Mouse (Mus musculus) left cerebral cortex, adult 6 months (tissue): ENCODE measurements around the gene Apoo. TPM values are rescaled to one million over a fixed set of nuclear protein-coding genes. Genes with fewer than 3 reads are reported as not detected.

Source experiments
- long read RNA-seq, 2 experiments: library from polyadenylated mRNA; unstranded; transcript quantifications; one replicate each; pipeline ENCODE4 v2.0.0; 2019 to 2020
- polyA plus RNA-seq: library from polyadenylated mRNA; unstranded; fragments of <200 nt; fragmentation: Nextera tagmentation; gene quantifications from 2 replicates; pipeline ENCODE4 v1.2.3, GENCODE M21; 2021

Apoo gene
- 148 and 150 TPM in 2 replicates for polyA plus RNA-seq
- long read RNA-seq, experiment 1, transcript Apoo-204 (9 exons, 784 nt): major isoform, 39 of 53 reads
- long read RNA-seq, experiment 1, transcript Apoo-201 (9 exons, 1,173 nt): minor isoform, 5 of 53 reads
- long read RNA-seq, experiment 1, partial matches to known transcripts: 1 of 53 reads
- long read RNA-seq, experiment 1, other reads (novel, unspliced or antisense): 5 of 53 reads
- long read RNA-seq, experiment 2, transcript Apoo-204 (9 exons, 784 nt): major isoform, 117 of 138 reads
- long read RNA-seq, experiment 2, partial matches to known transcripts: 11 of 138 reads
- long read RNA-seq, experiment 2, other reads (novel, unspliced or antisense): 5 of 138 reads

GRCm38 (mm10) chrX:94366670-94367241 lies at the start of gene Apoo, which contains the start of gene Fam90a1b:
Apoo (plus strand) TSS chrX:94367117.
Fam90a1b (minus strand) TSS chrX:94366777.

Other genes starting within 250 kb of the Apoo start
- gene Zfx, start 243.4 kb upstream of the Apoo start, polyA plus RNA-seq: 19.2 and 21.8 TPM in 2 replicates
- gene Eif2s3x, start 154.3 kb upstream of the Apoo start, polyA plus RNA-seq: 57.7 and 74.4 TPM in 2 replicates
- gene Klhl15, start 132.5 kb upstream of the Apoo start, polyA plus RNA-seq: 5.3 and 6.4 TPM in 2 replicates
- gene Fam90a1b, start 340 bp upstream of the Apoo start, polyA plus RNA-seq: 0.04 TPM in 1 of 2 replicates, not detected in the other
- 226 and 245 TPM in 2 replicates for gene Maged1, start 175.0 kb downstream of the Apoo start, polyA plus RNA-seq